Mouse (Mus musculus): ENCODE data around the gene Epha1.

DNA sequence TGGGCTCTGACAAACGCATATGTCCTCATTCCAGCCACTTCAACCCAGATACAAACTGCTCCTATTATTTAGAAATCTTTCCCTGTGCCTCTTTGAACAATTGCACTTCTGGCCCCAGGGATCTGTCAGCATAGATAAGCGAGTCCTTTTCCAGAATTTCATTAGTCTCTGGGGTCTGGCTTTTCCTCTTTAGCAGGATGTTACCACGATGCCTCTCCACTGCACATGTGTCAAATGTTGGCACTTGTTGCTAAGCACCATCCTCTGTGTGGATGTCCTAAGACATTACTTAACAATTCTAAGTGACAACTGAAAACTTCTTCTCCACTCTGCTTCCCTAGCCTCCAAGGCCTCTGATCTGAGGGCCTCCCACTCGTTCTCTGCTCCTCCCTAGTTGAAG is 2.9 kb upstream of the Epha1 start:
- TF ChIP-seq CTCF (conservative IDR thresholded peaks at IDR 0.05 in 1 of 2, IDR thresholded peaks at IDR 0.05 in 1 of 2; ENCODE audit: low read depth in 2 of 2, low read length in 2 of 2), result no peak
- TF ChIP-seq GABPA (IDR thresholded peaks at IDR 0.05; ENCODE audit: insufficient replicate concordance, low read depth, low read length), result no peak
- TF ChIP-seq MAX (IDR thresholded peaks at IDR 0.05; ENCODE audit: low read length), result no peak
- TF ChIP-seq HCFC1 (IDR thresholded peaks at IDR 0.05; ENCODE audit: low read depth, low read length), result no peak
- TF ChIP-seq POLR2A (IDR thresholded peaks at IDR 0.05; ENCODE audit: low read depth, low read length), result no peak
- TF ChIP-seq MEF2A (IDR thresholded peaks at IDR 0.05; ENCODE audit: borderline replicate concordance, low read depth, low read length), result no peak
- no peak for TF ChIP-seq CHD1 (IDR thresholded peaks at IDR 0.05; ENCODE audit: low read depth, low read length)
- TF ChIP-seq PAX5 (IDR thresholded peaks at IDR 0.05; ENCODE audit: low read length), result no peak
- TF ChIP-seq EP300 (IDR thresholded peaks at IDR 0.05; ENCODE audit: low read length), result no peak

Measured in CH12.LX (cell line).